Mouse (Mus musculus): ENCODE data around the gene Farp1.
A peak's percentile ranks its signal among the peaks of the same experiment; 100 is the strongest.
"Not testable (repeated sequence)": the region's sequence is repeated elsewhere in the genome, so short reads cannot be mapped to it uniquely, and the experiment has no call there.

The Farp1 gene

DNA sequence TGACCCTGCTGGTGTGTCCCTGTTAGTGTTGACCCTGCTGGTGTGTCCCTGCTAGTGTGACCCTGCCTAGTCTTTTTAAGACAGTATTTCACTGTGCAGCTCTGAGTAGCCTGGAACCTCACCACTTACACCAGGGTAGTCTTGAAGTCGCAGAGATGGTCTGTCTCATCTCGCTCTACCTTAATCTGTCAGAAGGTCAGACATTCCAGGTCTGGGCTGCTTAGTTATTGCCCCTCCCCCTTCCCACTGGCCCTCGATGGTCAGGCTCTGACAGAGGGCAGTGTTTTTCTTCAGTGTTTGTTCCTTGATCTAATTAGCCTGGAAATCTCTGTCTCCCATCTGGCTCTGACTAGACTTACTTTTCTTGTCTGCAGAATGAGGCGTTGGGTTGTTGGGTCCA, 71.9 kb downstream of the Farp1 start:
- no peak for DNase-seq

DNA sequence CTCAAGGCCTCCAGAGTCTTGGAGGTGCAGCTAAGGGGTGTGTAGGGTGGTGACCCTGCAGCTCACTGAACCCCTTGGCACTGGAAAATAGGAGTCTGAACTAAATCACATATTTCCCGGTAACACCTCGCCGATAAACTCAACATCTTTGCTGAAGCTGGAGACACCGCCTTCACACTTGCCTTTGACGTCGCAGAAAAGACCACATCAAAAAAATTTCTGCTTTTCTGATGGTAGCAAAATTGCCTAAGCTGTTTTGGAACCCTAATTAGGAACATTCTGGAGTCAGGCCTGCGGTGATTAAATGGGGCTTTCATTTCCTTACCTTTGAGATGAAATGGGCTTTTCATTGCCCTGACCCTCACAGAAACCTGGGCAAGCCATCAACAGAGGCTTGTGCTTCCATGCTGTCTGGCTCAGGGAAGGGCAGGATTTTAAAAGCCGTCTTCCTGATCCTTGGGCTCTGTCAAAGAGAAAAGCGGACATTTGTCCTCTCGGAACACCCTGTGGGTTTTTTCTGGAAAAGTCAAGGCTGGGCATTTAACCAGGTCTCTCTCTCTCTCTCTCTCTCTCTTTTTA, 72.8 kb downstream of the Farp1 start:
- DNase-seq, result no peak

DNA sequence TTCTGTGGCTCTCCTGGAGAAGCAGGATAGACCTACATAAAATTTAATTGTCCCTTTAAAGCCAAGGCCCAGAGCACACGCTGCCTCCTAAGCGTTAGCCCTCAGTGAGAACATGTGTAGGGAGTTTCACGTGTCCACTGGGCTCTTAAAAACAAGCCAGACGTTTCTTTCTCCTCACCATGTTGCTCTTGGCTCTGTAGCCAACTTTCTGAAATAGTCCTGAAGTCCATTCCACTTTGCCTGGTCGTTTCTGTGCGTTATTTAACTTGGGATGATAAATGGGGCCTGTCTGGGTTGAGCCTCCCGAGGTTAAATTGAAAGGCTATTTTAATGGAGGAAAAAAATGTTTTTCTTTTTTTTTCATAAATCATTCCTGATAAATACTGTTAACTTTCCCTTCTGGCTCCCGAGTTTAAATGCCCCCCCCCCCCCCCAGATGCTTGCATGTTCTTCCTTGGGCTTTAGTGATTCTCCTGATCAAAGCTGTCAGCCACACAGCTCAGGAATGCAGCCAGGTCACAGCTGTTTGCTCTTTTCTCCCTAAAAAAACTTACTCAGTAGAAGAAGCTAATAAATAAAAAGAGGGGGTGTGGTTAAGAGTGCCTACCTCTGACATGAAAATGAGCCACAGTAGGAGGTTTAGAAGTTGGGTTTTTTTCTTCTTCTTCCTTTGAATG, 73.6 kb downstream of the Farp1 start:
- peak; percentile 34 for DNase-seq

- no peak for DNase-seq
These were observed 74.1 kb downstream of the Farp1 start for GRCm38 (mm10) chr14:121109116-121109504.

DNA sequence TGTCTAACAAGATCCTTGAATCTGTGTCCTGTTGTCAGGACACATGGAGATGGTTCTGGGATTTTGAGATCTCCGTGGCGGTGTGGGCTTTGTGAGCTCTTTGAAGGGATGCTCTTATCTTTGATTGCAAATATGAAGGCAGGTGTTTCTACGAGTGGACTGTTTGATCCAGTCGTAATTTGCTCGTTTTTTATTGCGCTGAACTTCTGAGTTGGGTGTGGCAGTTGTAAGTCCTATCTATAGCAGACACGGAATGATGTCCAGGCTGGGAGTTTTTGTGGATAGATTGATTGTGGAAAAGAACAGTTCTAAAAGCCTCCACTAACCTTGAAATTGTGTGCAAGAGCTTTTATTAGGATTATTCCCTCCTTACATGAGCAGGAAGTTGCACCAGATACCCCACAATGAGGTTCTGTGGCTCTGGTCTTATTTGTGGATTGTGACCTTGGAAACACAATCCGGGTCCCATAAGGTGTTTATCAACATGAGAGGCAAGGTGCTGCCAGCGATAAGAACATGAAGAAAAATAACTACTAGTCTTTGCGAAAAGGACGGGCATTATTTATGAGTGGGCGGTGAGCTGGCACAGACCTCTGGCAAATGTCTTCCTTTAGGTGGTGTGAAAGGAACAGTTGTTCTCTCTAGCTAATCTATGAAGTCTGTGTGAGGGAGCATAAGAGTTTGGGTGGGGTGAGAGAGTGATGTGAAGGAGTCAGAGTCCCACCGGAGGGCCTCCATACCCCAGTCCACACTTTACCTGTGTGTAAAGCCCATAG, 75.7 kb downstream of the Farp1 start:
- DNase-seq, result no peak

DNA sequence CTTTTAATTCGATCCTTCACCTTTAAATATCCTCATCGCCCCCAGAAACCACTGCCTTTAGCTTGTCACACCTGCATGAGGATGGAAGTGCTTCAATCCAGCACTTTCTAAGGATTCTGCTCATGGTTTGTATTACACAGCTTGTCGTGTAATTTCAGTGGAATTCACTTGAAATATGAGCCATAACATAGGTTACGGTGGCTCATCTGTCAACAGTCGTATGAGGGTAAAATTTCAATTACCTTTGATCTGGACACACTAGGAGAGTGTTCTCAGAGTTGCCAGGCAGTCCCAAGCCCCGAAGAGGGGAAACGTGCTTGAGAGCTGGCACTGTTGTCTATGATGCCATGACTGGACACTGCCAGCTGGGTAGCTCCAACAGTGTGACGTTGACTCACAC, 77.1 kb downstream of the Farp1 start:
- no peak for DNase-seq

GRCm38 (mm10) chr14:121113785-121114184, 78.8 kb downstream of the Farp1 start:
- DNase-seq, result no peak

GRCm38 (mm10) chr14:121116696-121117095, 81.7 kb downstream of the Farp1 start:
- no peak for DNase-seq

GRCm38 (mm10) chr14:121118860-121119259, 83.9 kb downstream of the Farp1 start:
- DNase-seq, result peak; percentile 34

DNA sequence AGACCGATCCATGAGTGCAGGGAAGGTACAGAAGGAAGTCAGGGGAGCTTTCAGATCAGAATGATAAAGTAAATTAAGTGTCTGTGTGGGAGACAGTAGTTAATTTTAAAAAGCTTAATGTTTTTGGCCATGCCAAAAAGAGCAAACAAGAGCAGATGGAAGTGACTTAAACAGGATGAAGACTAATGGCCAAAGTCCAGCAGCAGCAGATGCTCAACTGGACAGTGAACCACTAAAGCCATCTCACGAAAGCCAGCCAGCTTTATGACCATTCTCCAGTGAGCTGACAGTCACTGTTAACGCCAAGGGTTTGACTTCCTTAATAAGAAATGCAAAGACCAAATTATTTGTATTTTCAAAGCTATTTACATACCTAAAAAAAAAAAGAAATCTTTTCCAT, 86.7 kb downstream of the Farp1 start:
- DNase-seq, result peak; percentile 34

DNA sequence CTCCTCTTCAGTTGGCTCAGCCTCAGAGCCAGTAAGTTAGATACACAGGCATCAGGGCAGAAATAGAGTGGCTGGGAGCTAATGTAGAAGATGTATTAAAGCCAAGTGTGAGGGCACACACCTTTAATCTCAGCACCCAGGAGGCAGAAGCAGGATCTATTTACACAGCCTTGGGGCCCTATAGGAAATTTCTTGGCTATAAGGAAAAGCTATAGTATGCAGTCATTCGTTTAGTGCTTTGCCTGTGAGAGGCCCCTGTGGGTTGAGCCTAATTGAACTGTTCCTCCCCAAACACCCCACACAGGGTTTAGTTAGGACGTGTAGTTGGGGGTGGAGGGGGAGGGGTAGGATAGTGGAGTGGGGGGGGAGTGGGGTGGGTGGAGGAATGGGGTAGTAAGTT, 87.9 kb downstream of the Farp1 start:
- no peak for DNase-seq

- peak; percentile 44 for DNase-seq
These were observed 89.5 kb downstream of the Farp1 start for GRCm38 (mm10) chr14:121124409-121125010.

DNA sequence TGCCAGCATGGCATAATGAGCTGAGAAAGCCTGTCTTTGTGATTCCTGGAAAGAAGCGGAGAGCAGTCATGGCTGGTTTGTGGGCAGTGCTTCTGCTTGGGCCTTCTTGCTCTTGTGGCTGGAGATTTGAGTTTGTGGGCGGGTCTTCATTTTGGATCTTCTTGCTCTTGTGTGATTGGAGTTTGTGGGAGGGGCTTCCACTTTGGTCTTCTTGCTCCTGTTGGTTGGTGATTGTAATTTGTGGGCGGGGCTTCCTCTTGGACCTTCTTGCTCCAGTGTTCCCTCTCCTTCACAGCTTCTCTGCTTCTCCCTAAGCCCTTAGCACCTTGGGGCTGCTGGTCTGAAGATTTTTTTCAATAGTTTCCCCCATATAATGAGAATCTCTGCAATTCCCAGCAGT, 90.7 kb downstream of the Farp1 start:
- DNase-seq, result peak; percentile 43

DNA sequence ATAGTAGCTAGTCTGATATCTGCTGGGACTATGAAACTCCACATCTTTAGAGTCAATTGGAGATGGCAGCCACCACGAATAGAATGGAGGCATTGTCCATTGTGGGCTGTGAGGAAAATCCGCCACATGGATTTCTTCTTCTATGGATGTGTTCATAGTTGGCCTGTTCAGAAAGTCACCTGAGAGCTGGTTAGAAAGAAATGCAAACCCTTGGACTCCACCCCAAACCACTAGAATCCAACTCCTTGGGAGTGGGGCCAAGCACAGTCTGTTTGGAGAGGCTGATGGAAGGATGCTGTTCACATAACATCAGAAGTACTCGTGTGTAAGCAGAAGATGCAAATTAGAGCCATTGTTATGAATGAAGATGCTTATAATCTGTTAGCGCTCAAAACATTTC, 91.3 kb downstream of the Farp1 start:
- DNase-seq, result peak; percentile 33

DNA sequence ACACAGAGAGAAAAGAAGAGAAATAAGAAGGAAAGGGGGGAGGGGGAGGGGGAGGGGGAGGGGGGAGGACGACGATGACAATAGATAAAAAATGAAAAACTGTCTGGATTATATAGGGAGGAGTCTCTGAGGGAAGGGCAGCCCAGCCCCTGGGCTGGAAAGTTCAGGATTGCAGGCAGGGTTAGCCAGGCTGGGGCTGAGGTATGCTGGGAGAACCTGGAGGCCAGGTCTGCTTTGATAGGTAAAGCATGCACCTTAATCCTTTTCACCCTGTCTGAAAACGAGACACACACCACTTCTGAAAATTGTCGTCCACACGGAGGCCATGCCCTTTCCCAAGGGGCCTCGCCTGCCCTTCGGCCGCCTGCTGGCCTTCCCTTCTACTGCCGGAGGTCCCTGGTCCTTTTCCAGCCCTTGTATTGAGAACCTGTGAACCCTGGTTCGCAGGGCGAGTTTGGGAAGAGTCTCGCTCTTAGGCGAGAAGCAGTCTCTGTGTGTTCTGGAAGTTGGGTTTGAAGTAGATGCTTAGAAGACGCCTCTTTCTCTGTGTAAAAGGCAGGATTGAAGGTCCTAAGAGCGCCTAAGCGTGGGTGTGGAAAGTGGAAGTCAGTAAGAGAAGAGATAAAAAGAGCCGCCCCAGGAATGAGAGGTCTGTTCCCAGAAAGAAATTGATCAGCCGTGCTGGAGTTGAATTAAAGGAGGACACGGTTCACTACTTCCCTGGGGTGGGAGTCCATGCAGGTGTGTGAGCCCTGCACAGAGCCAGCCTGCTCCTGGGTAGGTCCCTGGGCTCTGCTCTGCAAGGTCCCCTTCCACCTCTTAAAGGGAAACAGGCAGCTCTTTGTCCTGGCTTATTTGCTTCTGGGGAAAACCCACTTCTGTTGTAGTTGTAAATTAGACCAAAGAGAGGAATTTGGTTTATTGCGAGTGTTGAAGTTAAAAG, 94.1 kb downstream of the Farp1 start:
- peak; percentile 11 for DNase-seq

DNA sequence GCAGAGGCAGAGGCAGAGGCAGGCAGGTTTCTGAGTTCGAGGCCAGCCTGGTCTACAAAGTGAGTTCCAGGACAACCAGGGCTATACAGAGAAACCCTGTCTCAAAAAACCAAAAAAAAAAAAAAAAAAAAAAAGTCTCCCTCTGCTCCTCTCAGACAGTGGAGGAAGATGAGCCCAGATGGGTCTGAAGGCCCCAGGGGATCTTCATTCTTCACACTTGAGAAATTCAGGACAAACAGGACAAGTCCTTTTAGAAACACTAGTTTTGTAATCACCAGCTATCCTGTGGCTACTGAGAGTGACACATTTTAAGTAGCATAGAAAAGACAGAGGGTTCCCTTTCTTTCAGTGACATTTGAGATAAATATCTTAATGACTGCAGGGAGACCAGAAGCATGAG, 95.4 kb downstream of the Farp1 start:
- not testable (repeated sequence) for DNase-seq

DNA sequence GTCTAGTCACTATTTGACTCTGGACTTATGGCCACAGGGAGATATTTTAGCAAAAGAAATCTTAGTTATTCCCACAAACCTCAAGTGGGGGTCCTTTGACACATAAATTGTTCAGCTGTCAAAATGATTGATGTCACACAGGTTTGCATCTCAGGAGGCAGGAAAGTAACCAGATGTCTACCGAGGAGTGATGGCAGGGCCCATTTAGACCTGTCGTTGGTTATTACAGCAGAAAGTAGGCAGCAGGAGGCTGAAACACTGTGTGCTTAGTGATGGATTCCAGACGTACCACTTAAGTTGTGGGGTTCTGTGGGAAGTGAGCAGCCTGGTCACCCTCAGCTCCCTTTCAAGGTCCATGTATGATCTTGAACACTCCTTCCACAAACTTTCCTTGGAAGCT, 99.4 kb downstream of the Farp1 start:
- DNase-seq, result no peak

DNA sequence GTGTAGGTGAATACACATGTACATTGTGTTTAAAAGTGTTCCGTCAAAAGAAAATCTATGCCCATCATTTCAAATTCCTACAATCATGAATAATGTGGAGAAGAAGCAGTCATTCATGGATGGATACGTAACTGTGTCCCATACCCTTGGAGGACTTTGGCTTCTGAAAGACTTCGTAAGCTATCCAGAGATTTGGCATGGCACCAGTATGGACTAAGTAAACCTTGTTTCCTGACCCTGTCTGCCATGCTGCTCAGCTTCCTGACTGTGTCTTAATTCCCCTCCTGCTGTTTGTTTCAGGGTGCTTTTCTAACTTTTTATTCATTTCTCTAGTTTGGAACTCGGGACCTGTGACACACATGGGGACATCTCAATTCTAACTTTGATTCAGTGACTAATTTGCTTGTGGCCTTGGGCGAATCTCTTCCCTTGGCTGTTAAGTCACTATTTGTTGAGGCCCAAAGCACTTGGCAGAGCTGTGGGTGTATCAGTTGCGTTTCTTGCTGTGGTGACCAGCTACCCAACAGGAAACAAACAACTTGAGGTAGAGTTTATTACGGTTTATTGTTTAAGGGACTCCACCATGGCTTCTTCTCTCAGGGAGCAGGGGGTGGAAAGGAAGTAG, 108.9 kb downstream of the Farp1 start:
- DNase-seq, result peak; percentile 28

- DNase-seq, result no peak
These were observed 109.5 kb downstream of the Farp1 start for GRCm38 (mm10) chr14:121144496-121144895.

DNA sequence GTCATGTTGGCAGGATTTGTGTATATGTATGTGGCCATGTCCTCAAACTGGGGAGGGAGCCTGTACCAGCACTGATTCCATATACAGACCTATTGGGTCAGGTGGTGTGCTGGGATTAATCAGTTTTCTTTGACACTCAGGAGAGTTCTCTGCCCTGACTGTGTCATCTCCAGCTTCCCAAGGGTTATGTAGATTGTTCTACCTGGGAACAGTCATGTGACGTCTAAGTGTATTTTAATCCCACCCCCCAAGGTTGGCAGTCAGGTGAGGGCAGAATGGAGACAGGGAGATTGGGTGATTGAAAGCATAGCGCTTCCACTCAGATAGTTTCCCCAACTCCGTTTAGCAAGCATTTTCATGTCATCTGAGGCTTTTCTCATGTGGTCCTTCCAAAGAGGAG, 110.3 kb downstream of the Farp1 start:
- DNase-seq, result no peak

GRCm38 (mm10) chr14:121145698-121146097, 110.7 kb downstream of the Farp1 start:
- DNase-seq, result peak; percentile 43

DNA sequence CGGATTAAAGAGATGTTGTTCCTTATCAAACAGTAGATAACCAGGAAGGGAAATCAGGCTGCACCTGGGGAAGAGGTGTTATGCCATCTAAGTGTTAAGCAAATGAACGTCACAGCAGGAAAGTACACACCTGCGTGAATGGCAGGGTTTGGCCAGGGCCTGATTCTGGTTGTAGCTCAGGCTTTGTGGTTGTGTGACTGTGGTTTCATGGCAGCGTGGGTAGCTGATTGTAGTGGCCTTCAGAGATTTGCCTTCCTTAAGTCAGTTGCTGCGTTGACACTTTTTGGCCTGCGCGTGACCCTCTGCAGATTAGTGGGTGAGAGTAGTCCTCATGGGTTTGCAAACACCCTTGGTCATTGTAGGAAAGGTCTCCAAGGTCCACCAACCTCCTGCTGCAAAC, 111.2 kb downstream of the Farp1 start:
- peak; percentile 24 for DNase-seq

Measured in lung, postnatal 10 days (tissue).